Mouse (Mus musculus) adrenal gland, postnatal 36 days (tissue): ENCODE data around the gene Fam198a. TPM values are rescaled to one million over a fixed set of nuclear protein-coding genes. Genes with fewer than 3 reads are reported as not detected.

Experiments
- DNase-seq, 2 experiments: peaks; one replicate each; pipeline ENCODE4 v3.0.0; 2021; ENCODE audit warnings: mixed read lengths in 1 of 2
- total RNA-seq, 2 experiments: library from RNA; stranded (reverse); gene quantifications; 2 replicates each; pipeline ENCODE4 v1.2.3; 2021

The Fam198a gene
- total RNA-seq, 2 experiments from 2014 or later, result 1.4 to 1.5 TPM

GRCm38 (mm10) chr9:122021581-122021980 is 70.8 kb downstream of the Fam198a start:
- no peak for DNase-seq

GRCm38 (mm10) chr9:122022776-122023175 is 72.0 kb downstream of the Fam198a start:
- DNase-seq, result peak; percentile 84 to 89

GRCm38 (mm10) chr9:122023873-122024272 is 73.1 kb downstream of the Fam198a start:
- peak; percentile 31 to 40 for DNase-seq

GRCm38 (mm10) chr9:122024419-122024818 is 73.6 kb downstream of the Fam198a start:
- DNase-seq, result no peak

- DNase-seq, result no peak
Measured at GRCm38 (mm10) chr9:122025855-122026590, 75.2 kb downstream of the Fam198a start.

GRCm38 (mm10) chr9:122027081-122027913 is 76.5 kb downstream of the Fam198a start:
- peak; percentile 70 to 81 for DNase-seq

- peak; percentile 67 to 79 for DNase-seq
Measured at GRCm38 (mm10) chr9:122027914-122028745, 77.3 kb downstream of the Fam198a start.

- DNase-seq, result no peak
Measured at GRCm38 (mm10) chr9:122029765-122030164, 79.0 kb downstream of the Fam198a start.

Other genes starting within 250 kb of the Fam198a start
- 1 to 10 TPM; 5.2 to 6.3 TPM for gene Sec22c, start 245.5 kb upstream of the Fam198a start, total RNA-seq
- 10 to 100 TPM; 41.6 to 57.2 TPM for gene Ss18l2, start 240.7 kb upstream of the Fam198a start, total RNA-seq
- 10 to 100 TPM; 58.2 to 90.2 TPM for gene Nktr, start 231.8 kb upstream of the Fam198a start, total RNA-seq
- gene Zfp651, start 191.7 kb upstream of the Fam198a start, total RNA-seq, result 10 to 100 TPM; 40.5 to 49.7 TPM
- gene Klhl40, start 173.4 kb upstream of the Fam198a start, total RNA-seq, result under 1 TPM in 1 of 2 experiments, not detected in 1; 0.16 TPM
- not detected for gene Hhatl, start 158.5 kb upstream of the Fam198a start, total RNA-seq
- 1 to 10 TPM; 1.0 to 1.1 TPM for gene Ccdc13, start 111.5 kb upstream of the Fam198a start, total RNA-seq
- gene Higd1a, start 92.6 kb upstream of the Fam198a start, total RNA-seq, result 100 to 1,000 TPM in 1 of 2 experiments, 10 to 100 TPM in 1; 80.9 to 105 TPM
- under 1 TPM; 0.66 to 0.86 TPM for gene Ackr2, start 52.6 kb upstream of the Fam198a start, total RNA-seq
- gene Cyp8b1, start 34.7 kb upstream of the Fam198a start, total RNA-seq, result under 1 TPM; 0.26 to 0.30 TPM
- 10 to 100 TPM; 17.0 to 20.7 TPM for gene Pomgnt2, start 46.1 kb downstream of the Fam198a start, total RNA-seq
- gene Snrk, start 166.3 kb downstream of the Fam198a start, total RNA-seq, result 100 to 1,000 TPM; 171 to 190 TPM